Mouse (Mus musculus) splenic B cell, adult 2 months (primary cell): ENCODE results near the gene Arhgap35.
"Not testable (repeated sequence)": the region's sequence is repeated elsewhere in the genome, so short reads cannot be mapped to it uniquely, and the experiment has no call there.

ENCODE experiments used
- DNase-seq: peaks from one replicate; pipeline ENCODE4 v3.0.0-alpha.2; 2011; ENCODE audit warnings: low read depth, low spot score
- H3K27me3 ChIP-seq: 2 replicates; pipeline ENCODE4 v1.6.1; 2012; ENCODE audit warnings: mild to moderate bottlenecking, low read length, moderate library complexity, mixed read lengths; ENCODE audit not compliant: control insufficient read depth, poor library complexity, insufficient read depth, severe bottlenecking
- H3K36me3 ChIP-seq: 2 replicates; pipeline ENCODE4 v1.6.1; 2012; ENCODE audit warnings: mild to moderate bottlenecking, low read length, moderate library complexity, mixed read lengths; ENCODE audit not compliant: control insufficient read depth, poor library complexity, insufficient read depth, severe bottlenecking

Arhgap35 gene

GRCm38 (mm10) chr7:16617045-16617444 is 2.3 kb upstream of the Arhgap35 start:
- DNase-seq, result peak; percentile 30
- H3K36me3 ChIP-seq, result no peaks in the 10 kb centered on the region
- no peaks in the 10 kb centered on the region for H3K27me3 ChIP-seq

GRCm38 (mm10) chr7:16614171-16614887 is 464 bp downstream of the Arhgap35 start:
- H3K36me3 ChIP-seq, result no peaks in the 10 kb centered on the region
- peak; percentile 47 for DNase-seq
- no peaks in the 10 kb centered on the region for H3K27me3 ChIP-seq

- Histone ChIP-seq H3K27me3 (no peaks in the 10 kb centered on the region), H3K36me3 (no peaks in the 10 kb centered on the region)
- DNase-seq, result no peak
Observed at GRCm38 (mm10) chr7:16613461-16614170, 1.2 kb downstream of the Arhgap35 start.

GRCm38 (mm10) chr7:16610345-16610744 is 4.4 kb downstream of the Arhgap35 start:
- Histone ChIP-seq H3K27me3 (no peaks in the 10 kb centered on the region), H3K36me3 (no peaks in the 10 kb centered on the region)
- DNase-seq, result no peak

- no peak for DNase-seq
- H3K27me3 ChIP-seq, result no peaks in the 10 kb centered on the region
- no peaks in the 10 kb centered on the region for H3K36me3 ChIP-seq
Observed at GRCm38 (mm10) chr7:16608961-16609360, 5.8 kb downstream of the Arhgap35 start.

GRCm38 (mm10) chr7:16608046-16608445 is 6.7 kb downstream of the Arhgap35 start:
- Histone ChIP-seq H3K36me3 (no peaks in the 10 kb centered on the region), H3K27me3 (no peaks in the 10 kb centered on the region)
- DNase-seq, result no peak

- not testable (repeated sequence) for H3K27me3 ChIP-seq, DNase-seq, H3K36me3 ChIP-seq
Observed at GRCm38 (mm10) chr7:16606808-16607207, 8.0 kb downstream of the Arhgap35 start.

GRCm38 (mm10) chr7:16604141-16604540 is 10.7 kb downstream of the Arhgap35 start:
- H3K27me3 ChIP-seq, result no peaks in the 10 kb centered on the region
- no peak for DNase-seq
- H3K36me3 ChIP-seq, result no peaks in the 10 kb centered on the region

- no peak for DNase-seq
- no peaks in the 10 kb centered on the region for H3K27me3 ChIP-seq
- H3K36me3 ChIP-seq, result no peaks in the 10 kb centered on the region
Observed at GRCm38 (mm10) chr7:16601683-16602102, 13.1 kb downstream of the Arhgap35 start.

GRCm38 (mm10) chr7:16599006-16599405 is 15.8 kb downstream of the Arhgap35 start:
- H3K36me3 ChIP-seq, result no peaks in the 10 kb centered on the region
- no peak for DNase-seq
- no peaks in the 10 kb centered on the region for H3K27me3 ChIP-seq

- Histone ChIP-seq H3K36me3 (no peaks in the 10 kb centered on the region), H3K27me3 (no peaks in the 10 kb centered on the region)
- DNase-seq, result no peak
Observed at GRCm38 (mm10) chr7:16591292-16591691, 23.5 kb downstream of the Arhgap35 start.

- no peaks in the 10 kb centered on the region for H3K36me3 ChIP-seq
- no peaks in the 10 kb centered on the region for H3K27me3 ChIP-seq
- no peak for DNase-seq
Observed at GRCm38 (mm10) chr7:16587649-16588048, 27.1 kb downstream of the Arhgap35 start.

- no peak for DNase-seq
- no peaks in the 10 kb centered on the region for H3K27me3 ChIP-seq
- H3K36me3 ChIP-seq, result no peaks in the 10 kb centered on the region
Observed at GRCm38 (mm10) chr7:16584384-16584783, 30.4 kb downstream of the Arhgap35 start.

GRCm38 (mm10) chr7:16583775-16584174 is 31.0 kb downstream of the Arhgap35 start:
- H3K36me3 ChIP-seq, result no peaks in the 10 kb centered on the region

GRCm38 (mm10) chr7:16582299-16582698 is 32.5 kb downstream of the Arhgap35 start:
- H3K27me3 ChIP-seq, result no peaks in the 10 kb centered on the region
- DNase-seq, result no peak
- no peaks in the 10 kb centered on the region for H3K36me3 ChIP-seq

More at GRCm38 (mm10) chr7:16583775-16584174, 31.0 kb downstream of the Arhgap35 start:
- no peaks in the 10 kb centered on the region for H3K27me3 ChIP-seq
- DNase-seq, result no peak
